Mouse (Mus musculus): ENCODE results near the gene Itpripl1. TPM values are rescaled to one million over a fixed set of nuclear protein-coding genes. Genes with fewer than 3 reads are reported as not detected.
A peak's percentile ranks its signal among the peaks of the same experiment; 100 is the strongest.
"Not testable (repeated sequence)": the region's sequence is repeated elsewhere in the genome, so short reads cannot be mapped to it uniquely, and the experiment has no call there.

Itpripl1 gene
- polyA plus RNA-seq, 1 experiment from 2014 or later: 11.5 TPM

- H3K36me3 ChIP-seq (ENCODE audit: control insufficient read depth, insufficient read depth, low read length); H3K4me3 ChIP-seq (ENCODE audit: control insufficient read depth in 1 of 2, insufficient read depth in 1 of 2, low read depth in 1 of 2, low read length in 2 of 2); H3K4me2 ChIP-seq (ENCODE audit: low read length); H3K27me3 ChIP-seq (ENCODE audit: control insufficient read depth, insufficient read depth, low read length); H3K9me3 ChIP-seq (ENCODE audit: control insufficient read depth, low read length); H3K9ac ChIP-seq (ENCODE audit: low read length); H3K27ac ChIP-seq (replicated peaks in 1 of 2; ENCODE audit: control insufficient read depth in 1 of 2, insufficient read depth in 1 of 2, low read depth in 2 of 2, low read length in 2 of 2); ATAC-seq (ENCODE audit: insufficient number of reproducible peaks, insufficient read depth, low FRiP score, low read depth): not testable (repeated sequence)
- peaks cover 15 to 31% of the 10 kb centered on the region in 2 experiments for H3K4me1 ChIP-seq (ENCODE audit: control insufficient read depth in 2 of 2, insufficient read depth in 2 of 2, low read length in 2 of 2)
- WGBS: 32% methylated on average over 2 of the region's 3 CpGs
Measured at GRCm38 (mm10) chr2:127135255-127135654, 8.0 kb downstream of the Itpripl1 start.

GRCm38 (mm10) chr2:127133621-127134461 is 9.4 kb downstream of the Itpripl1 start, which contains the start of gene Ncaph:
Gene Ncaph (minus strand): TSS chr2:127133954.
- Histone ChIP-seq H3K36me3 (ENCODE audit: control insufficient read depth, insufficient read depth, low read length) (no peaks in the 10 kb centered on the region), H3K4me3 (ENCODE audit: control insufficient read depth in 1 of 2, insufficient read depth in 1 of 2, low read depth in 1 of 2, low read length in 2 of 2) (peak within 1 kb of the TSS; percentile 74 to 86), H3K9me3 (ENCODE audit: control insufficient read depth, low read length) (no peaks in the 10 kb centered on the region), H3K27me3 (ENCODE audit: control insufficient read depth, insufficient read depth, low read length) (no peaks in the 10 kb centered on the region), H3K9ac (ENCODE audit: low read length) (peak within 1 kb of the TSS; percentile 79), H3K4me2 (ENCODE audit: low read length) (peak within 1 kb of the TSS; percentile 72), H3K4me1 (ENCODE audit: control insufficient read depth in 2 of 2, insufficient read depth in 2 of 2, low read length in 2 of 2) (peaks cover 18 to 31% of the 10 kb centered on the region in 2 experiments), H3K27ac (replicated peaks in 1 of 2; ENCODE audit: control insufficient read depth in 1 of 2, insufficient read depth in 1 of 2, low read depth in 2 of 2, low read length in 2 of 2) (peak within 1 kb of the TSS; percentile 78 to 96)
- peak; percentile 75 for ATAC-seq (ENCODE audit: insufficient number of reproducible peaks, insufficient read depth, low FRiP score, low read depth)
- WGBS: 2% methylated on average over 56 of the region's 57 CpGs

GRCm38 (mm10) chr2:127131353-127131752 is 11.9 kb downstream of the Itpripl1 start:
- H3K4me1 ChIP-seq (ENCODE audit: control insufficient read depth in 2 of 2, insufficient read depth in 2 of 2, low read length in 2 of 2): peaks cover 9 to 15% of the 10 kb centered on the region in 2 experiments; a peak in 3 of 4 replicates
- peaks cover 14% of the 10 kb centered on the region for H3K36me3 ChIP-seq (ENCODE audit: control insufficient read depth, insufficient read depth, low read length)
- WGBS: 71% methylated on average over 8 of the region's 8 CpGs
- H3K27ac ChIP-seq (replicated peaks in 1 of 2; ENCODE audit: control insufficient read depth in 1 of 2, insufficient read depth in 1 of 2, low read depth in 2 of 2, low read length in 2 of 2): no peak overlapping the region
- H3K4me2 ChIP-seq (ENCODE audit: low read length): 0 out of 2 replicates have a peak overlapping the region, but pooled peaks have one; percentile 72
- no peak overlapping the region for H3K9ac ChIP-seq (ENCODE audit: low read length)
- H3K4me3 ChIP-seq (ENCODE audit: control insufficient read depth in 1 of 2, insufficient read depth in 1 of 2, low read depth in 1 of 2, low read length in 2 of 2): no peak overlapping the region
- H3K27me3 ChIP-seq (ENCODE audit: control insufficient read depth, insufficient read depth, low read length): no peaks in the 10 kb centered on the region
- no peaks in the 10 kb centered on the region for H3K9me3 ChIP-seq (ENCODE audit: control insufficient read depth, low read length)
- no peak for ATAC-seq (ENCODE audit: insufficient number of reproducible peaks, insufficient read depth, low FRiP score, low read depth)

- Histone ChIP-seq H3K4me3 (ENCODE audit: control insufficient read depth in 1 of 2, insufficient read depth in 1 of 2, low read depth in 1 of 2, low read length in 2 of 2) (no peak overlapping the region), H3K4me1 (ENCODE audit: control insufficient read depth in 2 of 2, insufficient read depth in 2 of 2, low read length in 2 of 2) (peaks cover 8 to 15% of the 10 kb centered on the region in 2 experiments; a peak in 3 of 4 replicates), H3K36me3 (ENCODE audit: control insufficient read depth, insufficient read depth, low read length) (peaks cover 38% of the 10 kb centered on the region), H3K4me2 (ENCODE audit: low read length) (no peak overlapping the region), H3K27me3 (ENCODE audit: control insufficient read depth, insufficient read depth, low read length) (no peaks in the 10 kb centered on the region), H3K9me3 (ENCODE audit: control insufficient read depth, low read length) (no peaks in the 10 kb centered on the region), H3K27ac (replicated peaks in 1 of 2; ENCODE audit: control insufficient read depth in 1 of 2, insufficient read depth in 1 of 2, low read depth in 2 of 2, low read length in 2 of 2) (no peak overlapping the region), H3K9ac (ENCODE audit: low read length) (no peak overlapping the region)
- ATAC-seq (ENCODE audit: insufficient number of reproducible peaks, insufficient read depth, low FRiP score, low read depth): no peak
- 53% methylated on average over 5 of the region's 5 CpGs for WGBS
Measured at GRCm38 (mm10) chr2:127128926-127129325, 14.3 kb downstream of the Itpripl1 start.

GRCm38 (mm10) chr2:127121591-127122235 is 21.5 kb downstream of the Itpripl1 start:
- Histone ChIP-seq H3K9me3 (ENCODE audit: control insufficient read depth, low read length) (no peaks in the 10 kb centered on the region), H3K4me1 (ENCODE audit: control insufficient read depth in 2 of 2, insufficient read depth in 2 of 2, low read length in 2 of 2) (no peaks in the 10 kb centered on the region; a peak in 1 of 4 replicates), H3K36me3 (ENCODE audit: control insufficient read depth, insufficient read depth, low read length) (peaks cover 91% of the 10 kb centered on the region), H3K9ac (ENCODE audit: low read length) (no peak overlapping the region), H3K4me2 (ENCODE audit: low read length) (no peak overlapping the region), H3K4me3 (ENCODE audit: control insufficient read depth in 1 of 2, insufficient read depth in 1 of 2, low read depth in 1 of 2, low read length in 2 of 2) (no peak overlapping the region), H3K27me3 (ENCODE audit: control insufficient read depth, insufficient read depth, low read length) (no peaks in the 10 kb centered on the region), H3K27ac (replicated peaks in 1 of 2; ENCODE audit: control insufficient read depth in 1 of 2, insufficient read depth in 1 of 2, low read depth in 2 of 2, low read length in 2 of 2) (peak overlapping the region; percentile 23 to 41; a peak in 1 of 4 replicates)
- 76% methylated on average over 8 of the region's 8 CpGs for WGBS
- peak; percentile 44; the same call in 1 of the 2 replicates for ATAC-seq (ENCODE audit: insufficient number of reproducible peaks, insufficient read depth, low FRiP score, low read depth)

- 90% methylated on average over 4 of the region's 4 CpGs for WGBS
- Histone ChIP-seq H3K27ac (replicated peaks in 1 of 2; ENCODE audit: control insufficient read depth in 1 of 2, insufficient read depth in 1 of 2, low read depth in 2 of 2, low read length in 2 of 2) (no peak overlapping the region), H3K4me2 (ENCODE audit: low read length) (no peak overlapping the region), H3K9me3 (ENCODE audit: control insufficient read depth, low read length) (no peaks in the 10 kb centered on the region), H3K4me3 (ENCODE audit: control insufficient read depth in 1 of 2, insufficient read depth in 1 of 2, low read depth in 1 of 2, low read length in 2 of 2) (no peak overlapping the region), H3K27me3 (ENCODE audit: control insufficient read depth, insufficient read depth, low read length) (no peaks in the 10 kb centered on the region), H3K4me1 (ENCODE audit: control insufficient read depth in 2 of 2, insufficient read depth in 2 of 2, low read length in 2 of 2) (no peaks in the 10 kb centered on the region), H3K9ac (ENCODE audit: low read length) (no peak overlapping the region), H3K36me3 (ENCODE audit: control insufficient read depth, insufficient read depth, low read length) (peaks cover 91% of the 10 kb centered on the region)
- no peak for ATAC-seq (ENCODE audit: insufficient number of reproducible peaks, insufficient read depth, low FRiP score, low read depth)
Measured at GRCm38 (mm10) chr2:127108986-127109385, 34.3 kb downstream of the Itpripl1 start.

GRCm38 (mm10) chr2:127092000-127092399 is 51.2 kb downstream of the Itpripl1 start:
- Histone ChIP-seq H3K4me2 (ENCODE audit: low read length) (no peak overlapping the region), H3K9me3 (ENCODE audit: control insufficient read depth, low read length) (no peaks in the 10 kb centered on the region), H3K4me3 (ENCODE audit: control insufficient read depth in 1 of 2, insufficient read depth in 1 of 2, low read depth in 1 of 2, low read length in 2 of 2) (no peak overlapping the region), H3K36me3 (ENCODE audit: control insufficient read depth, insufficient read depth, low read length) (peaks cover 15% of the 10 kb centered on the region), H3K27ac (replicated peaks in 1 of 2; ENCODE audit: control insufficient read depth in 1 of 2, insufficient read depth in 1 of 2, low read depth in 2 of 2, low read length in 2 of 2) (no peak overlapping the region), H3K27me3 (ENCODE audit: control insufficient read depth, insufficient read depth, low read length) (no peaks in the 10 kb centered on the region), H3K4me1 (ENCODE audit: control insufficient read depth in 2 of 2, insufficient read depth in 2 of 2, low read length in 2 of 2) (no peaks in the 10 kb centered on the region), H3K9ac (ENCODE audit: low read length) (no peak overlapping the region)
- ATAC-seq (ENCODE audit: insufficient number of reproducible peaks, insufficient read depth, low FRiP score, low read depth): no peak
- WGBS: 46% methylated on average over 8 of the region's 8 CpGs

Data from heart, embryonic 14.5 days (tissue).